Mouse (Mus musculus) liver, embryonic 14.5 days (tissue): ENCODE measurements around the gene Gm42742. TPM values are rescaled to one million over a fixed set of nuclear protein-coding genes. Genes with fewer than 3 reads are reported as not detected.

Experiments
- ATAC-seq: fragments of 200-750 bp; cut with Nextera tagmentation; 2 replicates; pipeline ENCODE4 v1.8.0; 2017; ENCODE audit warnings: moderate number of reproducible peaks, mild to moderate bottlenecking, moderate library complexity; ENCODE audit not compliant: insufficient read depth
- DNase-seq, 3 experiments: peaks; one replicate each; pipeline ENCODE4 v3.0.0-alpha.2; 2012 to 2013; ENCODE audit warnings: low read depth in 3 of 3, low spot score in 3 of 3
- H3K27ac ChIP-seq: fragments of 300-500 bp; sonication (generic); 2 replicates; pipeline ENCODE4 v1.5.1; 2014; ENCODE audit warnings: moderate library complexity, mild to moderate bottlenecking, control low read depth, inconsistent platforms
- H3K27me3 ChIP-seq: fragments of 300-500 bp; sonication (generic); 2 replicates; pipeline ENCODE4 v1.6.1; 2014; ENCODE audit warnings: mild to moderate bottlenecking, low read length, moderate library complexity; ENCODE audit not compliant: control insufficient read depth, insufficient read depth
- H3K36me3 ChIP-seq: fragments of 300-500 bp; sonication (generic); replicated peaks from 2 replicates; pipeline ENCODE4 v1.6.1; 2014; ENCODE audit warnings: low read depth; ENCODE audit not compliant: control insufficient read depth, insufficient read depth
- H3K4me1 ChIP-seq, 2 experiments: fragments of 200-500 bp in 1 of 2; fragments of 300-500 bp in 1 of 2; sonication (generic) in 1 of 2; replicated peaks; 2 replicates each; pipeline ENCODE4 v1.6.1; 2012 to 2014; ENCODE audit warnings: antibody characterized with exemption in 1 of 2, inconsistent platforms in 1 of 2, low read length in 1 of 2; ENCODE audit not compliant: control insufficient read depth in 2 of 2, insufficient read depth in 2 of 2
- H3K4me2 ChIP-seq: fragments of 300-500 bp; sonication (generic); 2 replicates; pipeline ENCODE4 v1.6.1; 2014; ENCODE audit warnings: low read depth, mild to moderate bottlenecking, control low read depth, moderate library complexity
- H3K4me3 ChIP-seq, 2 experiments: fragments of 200-500 bp in 1 of 2; fragments of 300-500 bp in 1 of 2; sonication (generic) in 1 of 2; 2 replicates each; pipeline ENCODE4 v1.5.1; 2012 to 2014; ENCODE audit warnings: low read depth in 2 of 2, low read length in 2 of 2, mild to moderate bottlenecking in 2 of 2, control low read depth in 1 of 2, inconsistent platforms in 1 of 2, moderate library complexity in 1 of 2; ENCODE audit not compliant: insufficient read depth in 1 of 2
- H3K9ac ChIP-seq: fragments of 300-500 bp; sonication (generic); replicated peaks from 2 replicates; pipeline ENCODE4 v1.6.1; 2014; ENCODE audit warnings: mild to moderate bottlenecking, control low read depth, moderate library complexity
- H3K9me3 ChIP-seq: fragments of 300-500 bp; sonication (generic); 2 replicates; pipeline ENCODE4 v1.6.1; 2016; ENCODE audit warnings: low read length, mixed read lengths; ENCODE audit not compliant: control insufficient read depth
- CTCF ChIP-seq: IDR thresholded peaks from 2 replicates; pipeline ENCODE4 v1.5.1; 2016; ENCODE audit warnings: antibody characterized with exemption, low read depth, control low read depth
- EP300 ChIP-seq: IDR thresholded peaks from 2 replicates; pipeline ENCODE4 v1.6.1; 2016; ENCODE audit warnings: antibody characterized with exemption, low read depth
- WGBS: fragments of 180-500 bp; shearing (Covaris S2); extraction: QIAGEN DNeasy Blood & Tissue Kit; methylation state at CpG from one replicate; pipeline ENCODE4 v1.1.7; 2014; ENCODE audit not compliant: insufficient replicate concordance; 5-methylcytosine and 5-hydroxymethylcytosine counted together
- polyA plus RNA-seq, 2 experiments: library from polyadenylated mRNA; depleted of rRNA in 1 of 2; stranded (reverse) in 1 of 2; unstranded in 1 of 2; fragments of >200 nt; fragmentation: Nextera tagmentation in 1 of 2; extraction: Ambion mirVana in 1 of 2; gene quantifications; 2 replicates each; pipeline versions ENCODE4 v1.2.1 to v1.2.3; 2012 to 2014

Gene Gm42742
- polyA plus RNA-seq, 2 experiments, result 1.2 to 15.7 TPM

- Histone ChIP-seq H3K9ac (no peak overlapping the region), H3K4me2 (no peak overlapping the region), H3K36me3 (no peaks in the 10 kb centered on the region), H3K9me3 (no peaks in the 10 kb centered on the region), H3K27me3 (no peaks in the 10 kb centered on the region), H3K4me3 (no peak overlapping the region), H3K4me1 (peaks cover 14 to 18% of the 10 kb centered on the region in 2 experiments), H3K27ac (no peak overlapping the region)
- WGBS, result 67% methylated on average over 4 of the region's 4 CpGs
- TF ChIP-seq EP300 (no peak), CTCF (peak; percentile 52)
- no peak for ATAC-seq
- no peak for DNase-seq
These were observed 16.6 kb downstream of the Gm42742 start for GRCm38 (mm10) chr7:127004122-127004875.

- DNase-seq, result no peak
- H3K36me3 ChIP-seq, result no peaks in the 10 kb centered on the region
- H3K4me3 ChIP-seq, result no peak overlapping the region
- H3K9ac ChIP-seq, result no peak overlapping the region
- H3K9me3 ChIP-seq, result no peaks in the 10 kb centered on the region
- no peak for ATAC-seq
- peaks cover 8 to 11% of the 10 kb centered on the region in 2 experiments for H3K4me1 ChIP-seq
- no peaks in the 10 kb centered on the region for H3K27me3 ChIP-seq
- H3K27ac ChIP-seq, result no peak overlapping the region
- 76% methylated on average over 5 of the region's 5 CpGs for WGBS
- no peak overlapping the region for H3K4me2 ChIP-seq
- no peak for TF ChIP-seq CTCF
- TF ChIP-seq EP300, result no peak
These were observed 17.3 kb downstream of the Gm42742 start for GRCm38 (mm10) chr7:127003620-127004019.

- H3K9ac ChIP-seq, result no peak overlapping the region
- H3K27me3 ChIP-seq, result no peaks in the 10 kb centered on the region
- H3K4me2 ChIP-seq, result no peak overlapping the region
- 47% methylated on average over 10 of the region's 10 CpGs for WGBS
- H3K36me3 ChIP-seq, result no peaks in the 10 kb centered on the region
- no peaks in the 10 kb centered on the region for H3K4me1 ChIP-seq
- ATAC-seq (no peak), DNase-seq (no peak)
- no peak overlapping the region for H3K4me3 ChIP-seq
- no peaks in the 10 kb centered on the region for H3K9me3 ChIP-seq
- no peak overlapping the region for H3K27ac ChIP-seq
- TF ChIP-seq CTCF (no peak), EP300 (no peak)
These were observed 21.3 kb downstream of the Gm42742 start for GRCm38 (mm10) chr7:126999568-126999967.

- H3K9ac ChIP-seq, result no peak overlapping the region
- DNase-seq (no peak), ATAC-seq (no peak)
- H3K27ac ChIP-seq, result no peak overlapping the region
- no peak overlapping the region for H3K4me2 ChIP-seq
- WGBS, result 65% methylated on average over 4 of the region's 4 CpGs
- H3K4me3 ChIP-seq, result no peak overlapping the region
- TF ChIP-seq EP300, result no peak
- peak; percentile 42; the same call in 1 of the 2 replicates for TF ChIP-seq CTCF
- H3K27me3 ChIP-seq, result no peaks in the 10 kb centered on the region
- no peaks in the 10 kb centered on the region for H3K4me1 ChIP-seq
- H3K9me3 ChIP-seq, result no peaks in the 10 kb centered on the region
- no peaks in the 10 kb centered on the region for H3K36me3 ChIP-seq
These were observed 24.4 kb downstream of the Gm42742 start for GRCm38 (mm10) chr7:126996449-126996848.

GRCm38 (mm10) chr7:126988816-126989215 is 32.1 kb downstream of the Gm42742 start:
- Histone ChIP-seq H3K27ac (no peak overlapping the region), H3K4me1 (no peaks in the 10 kb centered on the region), H3K9ac (no peak overlapping the region), H3K9me3 (no peaks in the 10 kb centered on the region), H3K27me3 (no peaks in the 10 kb centered on the region), H3K4me2 (no peak overlapping the region), H3K4me3 (no peak overlapping the region), H3K36me3 (no peaks in the 10 kb centered on the region)
- WGBS, result 52% methylated on average over 8 of the region's 8 CpGs
- ATAC-seq, result no peak
- TF ChIP-seq CTCF, result no peak
- no peak for TF ChIP-seq EP300
- DNase-seq, result no peak
